Mouse (Mus musculus): ENCODE measurements around the gene Rere.

DNA sequence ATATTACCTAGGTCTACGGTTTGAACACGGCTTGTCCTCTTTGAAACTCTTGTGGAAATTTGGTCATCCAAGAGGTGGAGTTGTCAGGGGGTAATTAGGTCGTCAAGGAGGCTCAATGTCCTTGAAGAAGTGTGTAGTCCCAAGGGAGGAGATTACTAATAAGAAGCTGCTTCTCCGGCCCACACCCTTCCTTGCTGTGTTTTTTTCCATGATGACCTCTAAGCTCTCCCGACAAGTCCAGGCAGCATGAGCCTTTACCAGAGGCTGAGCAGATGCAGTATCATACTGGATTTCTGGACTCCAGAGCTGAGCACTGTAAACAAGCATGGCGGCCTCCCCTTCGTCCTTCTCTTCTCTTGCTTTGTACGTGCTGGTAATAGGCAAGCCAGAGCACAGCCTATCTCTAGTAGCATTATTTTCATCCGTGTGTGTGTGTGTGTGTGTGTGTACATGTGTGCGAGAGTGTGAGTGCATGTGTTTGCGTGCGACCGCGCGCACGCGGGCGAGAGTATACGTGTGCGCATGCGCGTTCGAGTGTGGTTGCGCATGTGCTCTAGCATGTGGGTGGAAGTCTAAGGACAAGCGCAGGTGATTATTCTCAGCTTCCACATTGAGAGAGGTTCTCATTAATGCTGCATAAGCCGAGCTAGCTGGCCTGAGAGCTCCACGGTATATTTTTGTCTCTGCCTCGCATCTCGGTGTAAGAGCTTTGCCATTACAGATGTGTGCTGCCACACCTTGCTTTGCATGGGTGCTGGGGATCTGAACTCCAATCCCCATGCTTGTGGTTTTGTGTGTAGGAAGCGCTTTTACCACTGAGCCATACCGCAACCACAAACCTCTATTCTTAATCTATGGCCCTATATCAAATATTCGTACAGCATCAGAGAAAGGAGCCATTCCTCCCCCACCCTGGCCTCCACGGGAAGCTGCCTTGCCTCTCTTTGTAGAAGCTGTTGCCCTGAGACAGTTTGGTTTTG is 12.5 kb upstream of the Rere start:
- no peak for TF ChIP-seq TAL1 (IDR thresholded peaks at IDR 0.05; ENCODE audit: low read length)
- TF ChIP-seq GATA1 (IDR thresholded peaks at IDR 0.05; ENCODE audit: low read length) = no peak

All from erythroblast, embryonic 14.5 days (primary cell).